Mouse (Mus musculus) olfactory bulb, adult 2 months (tissue): ENCODE measurements around the gene B4galnt2.

Experiments used
- CTCF ChIP-seq: fragments of 200-500 bp; IDR thresholded peaks from 2 replicates; pipeline ENCODE4 v1.5.1; 2012; ENCODE audit warnings: low read depth, mild to moderate bottlenecking, low read length, moderate library complexity; ENCODE audit not compliant: insufficient read depth
- POLR2A ChIP-seq: fragments of 200-500 bp; IDR thresholded peaks from 2 replicates; pipeline ENCODE4 v1.6.1; 2012; ENCODE audit warnings: mild to moderate bottlenecking, low read depth, low read length, moderate library complexity; ENCODE audit not compliant: insufficient read depth

- TF ChIP-seq CTCF, result no peak
- TF ChIP-seq POLR2A, result no peak
These were observed 24.1 kb downstream of the B4galnt2 start for GRCm38 (mm10) chr11:95890462-95891051.
